Mouse (Mus musculus) limb, embryonic 10.5 days (tissue): ENCODE measurements around the gene Ric8b. TPM values are rescaled to one million over a fixed set of nuclear protein-coding genes. Genes with fewer than 3 reads are reported as not detected.
A peak's percentile ranks its signal among the peaks of the same experiment; 100 is the strongest.

ENCODE experiments used
- DNase-seq: peaks from one replicate; pipeline ENCODE4 v3.0.0-alpha.2; 2017; ENCODE audit warnings: low spot score
- H3K27ac ChIP-seq: fragments of 300-500 bp; sonication (generic); 2 replicates; pipeline ENCODE4 v1.5.1; 2016; ENCODE audit warnings: mild to moderate bottlenecking
- H3K27me3 ChIP-seq: fragments of 300-500 bp; sonication (generic); 2 replicates; pipeline ENCODE4 v1.6.1; 2016; ENCODE audit warnings: low read depth, mild to moderate bottlenecking; ENCODE audit not compliant: poor library complexity, severe bottlenecking
- H3K36me3 ChIP-seq: fragments of 300-500 bp; sonication (generic); 2 replicates; pipeline ENCODE4 v1.6.1; 2016; ENCODE audit warnings: mild to moderate bottlenecking, moderate library complexity
- H3K4me1 ChIP-seq: fragments of 300-500 bp; sonication (generic); 2 replicates; pipeline ENCODE4 v1.6.1; 2016
- H3K4me3 ChIP-seq: fragments of 300-500 bp; sonication (generic); 2 replicates; pipeline ENCODE4 v1.5.1; 2016; ENCODE audit warnings: mild to moderate bottlenecking, moderate library complexity
- H3K9me3 ChIP-seq: fragments of 300-500 bp; sonication (generic); replicated peaks from 2 replicates; pipeline ENCODE4 v1.6.1; 2016; ENCODE audit warnings: mild to moderate bottlenecking
- WGBS: fragments of 180-500 bp; shearing (Covaris S2); methylation state at CpG from one replicate; pipeline ENCODE4 v1.1.7; 2016; 5-methylcytosine and 5-hydroxymethylcytosine counted together
- polyA plus RNA-seq: library from polyadenylated mRNA; unstranded; fragments of >200 nt; fragmentation: Nextera tagmentation; extraction: Ambion mirVana; gene quantifications from 2 replicates; pipeline ENCODE4 v1.2.1, GENCODE M21; 2016

Gene Ric8b
- polyA plus RNA-seq, 1 experiment from 2014 or later, result 28.5 TPM

- Histone ChIP-seq H3K9me3 (no peaks in the 10 kb centered on the region), H3K36me3 (no peaks in the 10 kb centered on the region), H3K4me3 (no peak overlapping the region), H3K4me1 (peaks cover 20% of the 10 kb centered on the region), H3K27me3 (no peaks in the 10 kb centered on the region), H3K27ac (no peak overlapping the region)
- WGBS, result 88% methylated on average over 6 of the region's 6 CpGs
- DNase-seq, result no peak
Measured at GRCm38 (mm10) chr10:84915476-84915875, 1.9 kb upstream of the Ric8b start.

- H3K36me3 ChIP-seq, result 0 out of 2 replicates have a peak, but pooled peaks cover 3% of the 10 kb centered on the region
- H3K4me1 ChIP-seq, result peaks cover 14% of the 10 kb centered on the region
- H3K4me3 ChIP-seq, result peak overlapping the region; percentile 85
- H3K9me3 ChIP-seq, result no peaks in the 10 kb centered on the region
- DNase-seq, result no peak
- WGBS, result under 1% methylated on average over 27 of the region's 27 CpGs
- H3K27me3 ChIP-seq, result no peaks in the 10 kb centered on the region
- H3K27ac ChIP-seq, result peak overlapping the region; percentile 97
Measured at GRCm38 (mm10) chr10:84917731-84918095, 297 bp downstream of the Ric8b start.

- peaks cover 30% of the 10 kb centered on the region for H3K4me1 ChIP-seq
- 39% methylated on average over 7 of the region's 7 CpGs for WGBS
- no peaks in the 10 kb centered on the region for H3K9me3 ChIP-seq
- peaks cover 34% of the 10 kb centered on the region for H3K36me3 ChIP-seq
- H3K4me3 ChIP-seq, result no peak overlapping the region
- H3K27me3 ChIP-seq, result no peaks in the 10 kb centered on the region
- no peak for DNase-seq
- H3K27ac ChIP-seq, result no peak overlapping the region
Measured at GRCm38 (mm10) chr10:84926336-84926735, 8.9 kb downstream of the Ric8b start.

GRCm38 (mm10) chr10:84926885-84927284 is 9.5 kb downstream of the Ric8b start:
- WGBS, result 94% methylated on average over 4 of the region's 4 CpGs
- Histone ChIP-seq H3K27ac (no peak overlapping the region), H3K36me3 (peaks cover 32% of the 10 kb centered on the region), H3K4me1 (peaks cover 30% of the 10 kb centered on the region), H3K27me3 (no peaks in the 10 kb centered on the region), H3K9me3 (no peaks in the 10 kb centered on the region), H3K4me3 (no peak overlapping the region)
- DNase-seq, result no peak

- DNase-seq, result no peak
- H3K27ac ChIP-seq, result no peak overlapping the region
- H3K4me3 ChIP-seq, result no peak overlapping the region
- no peaks in the 10 kb centered on the region for H3K9me3 ChIP-seq
- H3K36me3 ChIP-seq, result peaks cover 32% of the 10 kb centered on the region
- no peaks in the 10 kb centered on the region for H3K27me3 ChIP-seq
- H3K4me1 ChIP-seq, result peaks cover 30% of the 10 kb centered on the region
- 78% methylated on average over 4 of the region's 4 CpGs for WGBS
Measured at GRCm38 (mm10) chr10:84928465-84928864, 11.0 kb downstream of the Ric8b start.

GRCm38 (mm10) chr10:84935553-84936209 is 18.3 kb downstream of the Ric8b start:
- Histone ChIP-seq H3K4me3 (no peak overlapping the region), H3K27ac (no peak overlapping the region), H3K27me3 (no peaks in the 10 kb centered on the region), H3K9me3 (no peaks in the 10 kb centered on the region), H3K36me3 (0 out of 2 replicates have a peak, but pooled peaks cover 15% of the 10 kb centered on the region), H3K4me1 (peaks cover 6% of the 10 kb centered on the region; the same call in 1 of the 2 replicates)
- no peak for DNase-seq
- WGBS, result 82% methylated on average over 7 of the region's 7 CpGs

- H3K4me1 ChIP-seq, result peaks cover 6% of the 10 kb centered on the region; the same call in 1 of the 2 replicates
- DNase-seq, result no peak
- H3K9me3 ChIP-seq, result no peaks in the 10 kb centered on the region
- no peak overlapping the region for H3K27ac ChIP-seq
- H3K36me3 ChIP-seq, result peaks cover 18% of the 10 kb centered on the region; the same call in 1 of the 2 replicates
- H3K27me3 ChIP-seq, result no peaks in the 10 kb centered on the region
- 79% methylated on average over 4 of the region's 4 CpGs for WGBS
- no peak overlapping the region for H3K4me3 ChIP-seq
Measured at GRCm38 (mm10) chr10:84936832-84937515, 19.6 kb downstream of the Ric8b start.

GRCm38 (mm10) chr10:84938094-84938820 is 20.8 kb downstream of the Ric8b start:
- Histone ChIP-seq H3K27me3 (no peaks in the 10 kb centered on the region), H3K4me1 (peaks cover 6% of the 10 kb centered on the region; the same call in 1 of the 2 replicates), H3K36me3 (peaks cover 18% of the 10 kb centered on the region), H3K9me3 (no peaks in the 10 kb centered on the region), H3K27ac (no peak overlapping the region), H3K4me3 (no peak overlapping the region)
- no peak for DNase-seq
- 84% methylated on average over 14 of the region's 14 CpGs for WGBS

GRCm38 (mm10) chr10:84938886-84939285 is 21.5 kb downstream of the Ric8b start:
- Histone ChIP-seq H3K27ac (no peak overlapping the region), H3K9me3 (no peaks in the 10 kb centered on the region), H3K4me1 (peaks cover 6% of the 10 kb centered on the region; the same call in 1 of the 2 replicates), H3K36me3 (peaks cover 18% of the 10 kb centered on the region), H3K4me3 (no peak overlapping the region), H3K27me3 (no peaks in the 10 kb centered on the region)
- DNase-seq, result no peak
- WGBS, result 94% methylated on average over 5 of the region's 5 CpGs

GRCm38 (mm10) chr10:84940356-84940755 is 22.9 kb downstream of the Ric8b start:
- Histone ChIP-seq H3K4me1 (peaks cover 6% of the 10 kb centered on the region; the same call in 1 of the 2 replicates), H3K27ac (no peak overlapping the region), H3K4me3 (no peak overlapping the region), H3K36me3 (peaks cover 18% of the 10 kb centered on the region), H3K9me3 (no peaks in the 10 kb centered on the region), H3K27me3 (no peaks in the 10 kb centered on the region)
- no peak for DNase-seq
- 77% methylated on average over 1 of the region's 1 CpGs for WGBS

GRCm38 (mm10) chr10:84945692-84946091 is 28.3 kb downstream of the Ric8b start:
- no peak overlapping the region for H3K27ac ChIP-seq
- WGBS, result 94% methylated on average over 3 of the region's 3 CpGs
- H3K9me3 ChIP-seq, result no peaks in the 10 kb centered on the region
- H3K4me3 ChIP-seq, result no peak overlapping the region
- DNase-seq, result no peak
- peaks cover 39% of the 10 kb centered on the region for H3K36me3 ChIP-seq
- no peaks in the 10 kb centered on the region for H3K27me3 ChIP-seq
- H3K4me1 ChIP-seq, result no peaks in the 10 kb centered on the region

GRCm38 (mm10) chr10:84948970-84949683 is 31.7 kb downstream of the Ric8b start:
- no peak overlapping the region for H3K27ac ChIP-seq
- WGBS, result 82% methylated on average over 8 of the region's 8 CpGs
- H3K4me1 ChIP-seq, result no peaks in the 10 kb centered on the region
- no peak for DNase-seq
- no peaks in the 10 kb centered on the region for H3K27me3 ChIP-seq
- H3K4me3 ChIP-seq, result no peak overlapping the region
- H3K9me3 ChIP-seq, result no peaks in the 10 kb centered on the region
- H3K36me3 ChIP-seq, result peaks cover 55% of the 10 kb centered on the region
